Mouse (Mus musculus) CH12.LX (cell line): ENCODE data around the gene Por. TPM values are rescaled to one million over a fixed set of nuclear protein-coding genes. Genes with fewer than 3 reads are reported as not detected.

Experiments used
- DNase-seq: peaks from one replicate; pipeline ENCODE4 v3.0.0-alpha.2; 2013; ENCODE audit errors: extremely low read depth
- H3K27ac ChIP-seq: 2 replicates; pipeline ENCODE4 v1.5.1; 2012; ENCODE audit warnings: low read depth, mild to moderate bottlenecking, control low read depth, moderate library complexity; ENCODE audit not compliant: insufficient read depth
- H3K27me3 ChIP-seq: replicated peaks from 2 replicates; pipeline ENCODE3; 2012; ENCODE audit warnings: inconsistent platforms
- H3K36me3 ChIP-seq, 2 experiments: replicated peaks in 1 of 2; 2 replicates each; pipeline versions ENCODE3 to v1.6.1; 2012; ENCODE audit warnings: inconsistent platforms in 1 of 2, low read length in 1 of 2, mild to moderate bottlenecking in 1 of 2, mixed read lengths in 1 of 2, moderate library complexity in 1 of 2; ENCODE audit not compliant: control insufficient read depth in 1 of 2, insufficient read depth in 1 of 2
- H3K4me1 ChIP-seq, 2 experiments: 2 replicates each; pipeline ENCODE4 v1.6.1; 2012; ENCODE audit warnings: inconsistent platforms in 1 of 2, moderate library complexity in 1 of 2; ENCODE audit not compliant: insufficient read depth in 2 of 2, control insufficient read depth in 1 of 2
- H3K4me2 ChIP-seq: 2 replicates; pipeline ENCODE4 v1.6.1; 2012; ENCODE audit warnings: low read depth, mild to moderate bottlenecking, control low read depth; ENCODE audit not compliant: poor library complexity, insufficient read depth, severe bottlenecking
- H3K4me3 ChIP-seq, 3 experiments: fragments of 150-350 bp in 1 of 3; sonication (generic) in 1 of 3; replicated peaks in 1 of 3; 2 replicates each; pipeline versions ENCODE3 to v1.5.1; 2011 to 2012; ENCODE audit warnings: low read depth in 2 of 3, low read length in 2 of 3, mild to moderate bottlenecking in 2 of 3, moderate library complexity in 2 of 3, control low read depth in 1 of 3, improper control_type of control experiment in 1 of 3, inconsistent platforms in 1 of 3, mixed read lengths in 1 of 3; ENCODE audit not compliant: poor library complexity in 1 of 3
- H3K79me2 ChIP-seq: replicated peaks from 2 replicates; pipeline ENCODE4 v1.6.1; 2012; ENCODE audit warnings: mild to moderate bottlenecking, moderate library complexity; ENCODE audit not compliant: control insufficient read depth, poor library complexity, insufficient read depth, severe bottlenecking; ENCODE audit errors: extremely low read depth
- H3K9ac ChIP-seq: 2 replicates; pipeline ENCODE4 v1.6.1; 2012; ENCODE audit warnings: low read depth, mild to moderate bottlenecking, control low read depth, moderate library complexity; ENCODE audit not compliant: insufficient read depth
- H3K9me3 ChIP-seq: replicated peaks from 2 replicates; pipeline ENCODE3; 2012; ENCODE audit warnings: low read length, inconsistent platforms, mixed read lengths
- CHD1 ChIP-seq: IDR thresholded peaks from 2 replicates; pipeline ENCODE4 v1.6.1; 2012; ENCODE audit warnings: low read depth, low read length, improper control_type of control experiment, inconsistent platforms
- CHD2 ChIP-seq: IDR thresholded peaks from 2 replicates; pipeline ENCODE4 v1.6.1; 2011; ENCODE audit warnings: low read length, improper control_type of control experiment
- CTCF ChIP-seq, 2 experiments: IDR thresholded peaks in 1 of 2; conservative IDR thresholded peaks in 1 of 2; 2 replicates each; pipeline ENCODE4 v1.5.1; 2011 to 2012; ENCODE audit warnings: low read depth in 2 of 2, low read length in 2 of 2, improper control_type of control experiment in 1 of 2, inconsistent platforms in 1 of 2, mild to moderate bottlenecking in 1 of 2, moderate library complexity in 1 of 2
- E2F4 ChIP-seq: IDR thresholded peaks from 2 replicates; pipeline ENCODE4 v1.6.1; 2011; ENCODE audit warnings: low read depth, low read length, improper control_type of control experiment; ENCODE audit not compliant: insufficient replicate concordance
- ELF1 ChIP-seq: IDR thresholded peaks from 2 replicates; pipeline ENCODE4 v1.6.1; 2014; ENCODE audit warnings: low read depth, mild to moderate bottlenecking, inconsistent platforms, low read length, improper control_type of control experiment
- EP300 ChIP-seq: IDR thresholded peaks from 2 replicates; pipeline ENCODE4 v1.6.1; 2011; ENCODE audit warnings: low read length, improper control_type of control experiment
- ETS1 ChIP-seq: conservative IDR thresholded peaks from 2 replicates; pipeline ENCODE4 v1.6.1; 2012; ENCODE audit warnings: low read depth, mild to moderate bottlenecking, inconsistent platforms, low read length, improper control_type of control experiment, moderate library complexity
- GABPA ChIP-seq: IDR thresholded peaks from 2 replicates; pipeline ENCODE4 v1.6.1; 2012; ENCODE audit warnings: low read depth, low read length, improper control_type of control experiment, inconsistent platforms; ENCODE audit not compliant: insufficient replicate concordance
- IRF4 ChIP-seq: IDR thresholded peaks from 2 replicates; pipeline ENCODE4 v1.6.1; 2014; ENCODE audit warnings: low read depth, mild to moderate bottlenecking, inconsistent platforms, low read length, improper control_type of control experiment
- KAT2A ChIP-seq: IDR thresholded peaks from 2 replicates; pipeline ENCODE4 v1.6.1; 2012; ENCODE audit warnings: low read length, improper control_type of control experiment, inconsistent platforms; ENCODE audit not compliant: insufficient replicate concordance
- MAX ChIP-seq: IDR thresholded peaks from 2 replicates; pipeline ENCODE4 v1.6.1; 2011; ENCODE audit warnings: low read length, improper control_type of control experiment
- MAZ ChIP-seq: IDR thresholded peaks from 2 replicates; pipeline ENCODE4 v1.6.1; 2012; ENCODE audit warnings: low read depth, mild to moderate bottlenecking, inconsistent platforms, low read length, improper control_type of control experiment, moderate library complexity
- MEF2A ChIP-seq: IDR thresholded peaks from 2 replicates; pipeline ENCODE4 v1.6.1; 2014; ENCODE audit warnings: low read depth, mild to moderate bottlenecking, inconsistent platforms, low read length, improper control_type of control experiment, borderline replicate concordance
- MXI1 ChIP-seq: IDR thresholded peaks from 2 replicates; pipeline ENCODE4 v1.6.1; 2011; ENCODE audit warnings: mild to moderate bottlenecking, low read depth, low read length, improper control_type of control experiment
- NELFE ChIP-seq: IDR thresholded peaks from 2 replicates; pipeline ENCODE4 v1.6.1; 2011; ENCODE audit warnings: low read depth, low read length, improper control_type of control experiment
- NRF1 ChIP-seq: IDR thresholded peaks from 2 replicates; pipeline ENCODE4 v1.6.1; 2014; ENCODE audit warnings: low read depth, mild to moderate bottlenecking, inconsistent platforms, low read length, improper control_type of control experiment, moderate library complexity
- PAX5 ChIP-seq: IDR thresholded peaks from 2 replicates; pipeline ENCODE4 v1.6.1; 2012; ENCODE audit warnings: low read length, inconsistent platforms, mixed read lengths
- POLR2A ChIP-seq: IDR thresholded peaks from 2 replicates; pipeline ENCODE4 v1.6.1; 2011; ENCODE audit warnings: low read depth, mild to moderate bottlenecking, improper control_type of control experiment, low read length
- POLR2AphosphoS2 ChIP-seq: IDR thresholded peaks from 2 replicates; pipeline ENCODE4 v1.6.1; 2011; ENCODE audit warnings: low read depth, low read length, improper control_type of control experiment
- SIN3A ChIP-seq: IDR thresholded peaks from 2 replicates; pipeline ENCODE4 v1.6.1; 2012; ENCODE audit warnings: low read length, improper control_type of control experiment, inconsistent platforms
- SMC3 ChIP-seq: IDR thresholded peaks from 2 replicates; pipeline ENCODE4 v1.6.1; 2011; ENCODE audit warnings: low read depth, low read length, improper control_type of control experiment
- TBP ChIP-seq: conservative IDR thresholded peaks from 2 replicates; pipeline ENCODE4 v1.6.1; 2011; ENCODE audit warnings: low read depth, low read length, improper control_type of control experiment
- TCF12 ChIP-seq: IDR thresholded peaks from 2 replicates; pipeline ENCODE4 v1.6.1; 2014; ENCODE audit warnings: low read depth, mild to moderate bottlenecking, inconsistent platforms, low read length, improper control_type of control experiment
- UBTF ChIP-seq: IDR thresholded peaks from 2 replicates; pipeline ENCODE4 v1.6.1; 2012; ENCODE audit warnings: low read depth, mild to moderate bottlenecking, inconsistent platforms, low read length, improper control_type of control experiment, moderate library complexity
- USF1 ChIP-seq: IDR thresholded peaks from 2 replicates; pipeline ENCODE4 v1.6.1; 2014; ENCODE audit warnings: low read depth, mild to moderate bottlenecking, inconsistent platforms, low read length, improper control_type of control experiment
- ZC3H11A ChIP-seq: IDR thresholded peaks from 2 replicates; pipeline ENCODE4 v1.6.1; 2012; ENCODE audit warnings: low read depth, mild to moderate bottlenecking, inconsistent platforms, low read length, improper control_type of control experiment
- ZKSCAN1 ChIP-seq: IDR thresholded peaks from 2 replicates; pipeline ENCODE4 v1.6.1; 2012; ENCODE audit warnings: low read depth, inconsistent platforms, low read length, improper control_type of control experiment, borderline replicate concordance
- ZMIZ1 ChIP-seq: IDR thresholded peaks from 2 replicates; pipeline ENCODE4 v1.6.1; 2012; ENCODE audit warnings: low read depth, mild to moderate bottlenecking, inconsistent platforms, low read length, improper control_type of control experiment
- dilution Hi-C: fragments of 300-500 bp; cut with MboI; formaldehyde crosslinking; loops from 2 replicates; pipeline ENCODE4 v1.14.3; 2020; ENCODE audit warnings: low sequenced_read_pairs; ENCODE audit not compliant: extremely low pct_unique_long_range_greater_than_20kb, extremely low pct_ligation_motif_present
- in situ Hi-C: fragments of 300-500 bp; cut with MboI; formaldehyde crosslinking; loops from 3 replicates; pipeline ENCODE4 v1.14.3; 2019; ENCODE audit warnings: low sequenced_read_pairs, low pct_ligation_motif_present, low pct_unique_long_range_greater_than_20kb, mixed read lengths
- polyA plus RNA-seq: library from polyadenylated mRNA; unstranded; fragments of >175 nt; gene quantifications from 2 replicates; pipeline ENCODE4 v1.2.1, GENCODE M21; 2012; ENCODE audit warnings: low read depth; ENCODE audit not compliant: insufficient read length
- total RNA-seq, 2 experiments: library from RNA; depleted of rRNA; stranded (reverse); fragments of 300-350 nt in 1 of 2; fragments of >200 nt in 1 of 2; gene quantifications; 2 replicates each; pipeline ENCODE4 v1.2.3; 2012 to 2014

Gene Por
- total and polyA plus RNA-seq, 3 experiments, result 17.3 to 56.8 (median 41.2) TPM

DNA sequence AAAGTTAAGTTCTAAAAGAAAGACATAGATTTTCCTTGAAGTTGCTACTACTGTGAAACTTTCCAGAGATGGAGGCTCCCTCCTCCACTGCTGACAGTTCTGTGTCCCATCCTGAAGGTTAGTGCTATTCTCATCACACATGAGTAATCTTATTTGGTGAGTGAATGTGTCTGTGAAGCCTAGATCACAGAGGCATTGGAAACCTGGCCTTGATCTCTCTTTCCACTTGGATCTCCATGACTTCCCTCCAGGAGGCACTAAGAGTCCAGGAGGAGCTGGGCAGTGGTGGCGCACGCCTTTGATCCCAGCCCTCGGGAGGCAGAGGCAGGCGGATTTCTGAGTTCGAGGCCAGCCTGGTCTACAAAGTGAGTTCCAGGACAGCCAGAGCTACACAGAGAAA lies 12.2 kb downstream of the Por start:
- no peaks in the 10 kb centered on the region for H3K9me3 ChIP-seq
- no peak overlapping the region for H3K4me3 ChIP-seq
- H3K27ac ChIP-seq, result no peak overlapping the region
- H3K4me1 ChIP-seq, result peaks cover 0 to 4% of the 10 kb centered on the region in 2 experiments; a peak in 2 of 4 replicates
- no peak overlapping the region for H3K4me2 ChIP-seq
- DNase-seq, result no peak
- TF ChIP-seq NELFE, result no peak
- no peak for TF ChIP-seq GABPA
- TF ChIP-seq MAZ, result no peak
- no peak for TF ChIP-seq TCF12
- TF ChIP-seq UBTF, result no peak
- TF ChIP-seq IRF4, result no peak
- no peak for TF ChIP-seq MXI1
- no peak for TF ChIP-seq USF1
- TF ChIP-seq E2F4, result no peak
- no peak for TF ChIP-seq NRF1
- TF ChIP-seq ETS1, result no peak
- no peak for TF ChIP-seq MEF2A
- no peak for TF ChIP-seq EP300
- no peak for TF ChIP-seq SIN3A
- no peak for TF ChIP-seq ZKSCAN1
- TF ChIP-seq CHD1, result no peak
- no peaks in the 10 kb centered on the region for H3K79me2 ChIP-seq
- H3K36me3 ChIP-seq, result no peaks in the 10 kb centered on the region
- dilution Hi-C loops, result no loop called here
- H3K27me3 ChIP-seq, result no peaks in the 10 kb centered on the region
- H3K9ac ChIP-seq, result no peak overlapping the region
- in situ Hi-C loops, result loop anchor here (10.0 kb wide), 1 partner anchor 47 kb away; the partner anchor contains the start of gene Rhbdd2

DNA sequence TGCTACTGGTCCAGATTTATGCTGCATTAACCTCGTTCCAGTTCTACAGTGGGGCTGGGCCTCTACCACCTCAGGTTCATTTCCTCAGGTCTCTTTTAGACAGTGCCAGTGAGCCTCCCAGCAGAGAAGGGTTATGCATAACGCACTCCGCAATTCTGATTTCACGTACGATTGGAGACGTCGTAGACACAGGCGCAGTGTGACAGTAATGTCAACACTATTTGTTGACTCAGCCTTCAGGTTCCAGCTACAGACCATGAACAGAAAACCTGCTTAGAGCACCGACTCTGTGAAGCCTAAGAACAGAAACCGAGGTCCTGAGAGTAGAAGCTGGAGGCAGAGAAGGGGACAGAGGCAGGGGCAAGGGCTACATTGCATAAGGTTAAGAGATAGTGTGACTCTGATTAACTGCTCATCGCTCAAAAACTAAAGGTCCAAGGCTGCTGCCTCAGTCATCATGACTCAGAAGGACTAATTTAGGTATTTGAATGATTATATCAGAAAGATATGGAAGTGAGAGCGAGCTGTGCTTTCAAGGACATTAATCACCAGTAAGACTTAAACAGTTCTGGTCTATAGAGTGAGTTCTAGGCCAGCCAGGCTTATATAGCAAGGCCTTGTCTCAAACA lies 13.2 kb downstream of the Por start:
- DNase-seq, result no peak
- Histone ChIP-seq H3K27me3 (no peaks in the 10 kb centered on the region), H3K4me3 (no peak overlapping the region), H3K9ac (no peak overlapping the region), H3K79me2 (no peaks in the 10 kb centered on the region), H3K9me3 (no peaks in the 10 kb centered on the region), H3K4me1 (peaks cover 0 to 7% of the 10 kb centered on the region in 2 experiments; a peak in 2 of 4 replicates), H3K36me3 (no peaks in the 10 kb centered on the region), H3K4me2 (no peak overlapping the region), H3K27ac (no peak overlapping the region)
- in situ Hi-C loops, result loop anchor here (10.0 kb wide), 1 partner anchor 48 kb away; the partner anchor contains the start of gene Rhbdd2
- TF ChIP-seq NELFE (no peak), SMC3 (no peak), UBTF (no peak), ETS1 (no peak), USF1 (no peak), MAX (no peak), ELF1 (no peak), MXI1 (no peak), ZC3H11A (no peak), KAT2A (no peak), CHD1 (no peak), NRF1 (no peak), POLR2A (no peak), PAX5 (no peak), SIN3A (no peak), TBP (no peak), POLR2AphosphoS2 (no peak), CTCF (conservative IDR thresholded peaks at IDR 0.05 in 1 of 2, IDR thresholded peaks at IDR 0.05 in 1 of 2; ENCODE audit: low read depth in 2 of 2, low read length in 2 of 2) (no peak), CHD2 (no peak), ZMIZ1 (no peak)
- dilution Hi-C loops, result no loop called here
